Comparison of ENCODE assay signal across 21 mouse cellular contexts in the genomic region with DNA sequence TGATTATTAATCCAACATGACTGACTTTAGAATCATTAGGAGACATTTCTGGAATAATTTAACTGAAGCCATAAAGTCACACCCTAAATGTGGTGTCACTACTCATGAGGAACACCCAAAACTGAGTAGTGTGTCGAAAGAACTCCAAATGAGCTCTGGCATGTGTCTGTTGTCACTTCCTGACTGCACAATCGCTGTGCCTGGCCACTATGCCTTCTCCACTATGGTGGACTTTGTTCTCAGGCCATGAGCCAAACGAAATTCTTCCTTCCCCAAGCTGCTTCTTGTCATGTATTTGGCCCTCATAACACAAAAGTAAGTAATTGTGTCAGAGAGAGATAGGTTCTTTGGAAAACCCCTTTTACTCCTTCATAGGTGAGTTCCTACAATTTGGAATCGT.
A peak's percentile ranks its signal among the peaks of the same experiment; 100 is the strongest.
DNase-seq lines count a peak whose midpoint lies in the region; ATAC-seq lines count a peak whose summit lies in the region.
"Had no signal": no experiment of that assay in that cellular context is flagged by ENCODE, and none has a peak within 500 bp of the region (broad histone marks: within the 10 kb centered on the region; RNA-seq: fewer than 3 reads in every experiment).

No protein-coding gene starts in this region.

- peak; percentile 8 for DNase-seq in kidney, adult 11 months
- DNase-seq in kidney, adult 9 months, result peak; percentile 35
- DNase-seq in 416B (ENCODE audit: low read depth), result peak; percentile 9
- DNase-seq in thymus, postnatal 0 days (ENCODE audit: low spot score), result no peak
- DNase-seq: adrenal gland, postnatal 14 days; cerebellum, adult 11-12 months; cerebellum, adult 9-10 months; cerebellum, postnatal 25 days; gastrocnemius, postnatal 36 days; heart, adult 2 months had no signal

- WGBS in kidney, embryonic 16.5 days, result 74% methylated on average over 4 of the region's 4 CpGs
- 76% methylated on average over 4 of the region's 4 CpGs for WGBS in kidney, embryonic 14.5 days

- H3K9me3 ChIP-seq in kidney, embryonic 16.5 days (ENCODE audit: low read length), result no peaks in the 10 kb centered on the region
- H3K9me3 ChIP-seq in kidney, embryonic 14.5 days (ENCODE audit: control insufficient read depth, low read length), result no peaks in the 10 kb centered on the region
- H3K9me3 ChIP-seq: embryonic facial prominence, embryonic 12.5 days; forebrain, embryonic 15.5 days; heart, embryonic 15.5 days; hindbrain, embryonic 10.5 days had no signal

- no peaks in the 10 kb centered on the region for H3K4me1 ChIP-seq in kidney, embryonic 16.5 days (ENCODE audit: insufficient read depth, low read length)
- no peaks in the 10 kb centered on the region for H3K4me1 ChIP-seq in kidney, embryonic 14.5 days (ENCODE audit: control insufficient read depth, insufficient read depth, low read length)
- H3K4me1 ChIP-seq: embryonic facial prominence, embryonic 12.5 days; forebrain, embryonic 15.5 days; hindbrain, embryonic 10.5 days had no signal

- no peaks in the 10 kb centered on the region for H3K27me3 ChIP-seq in kidney, embryonic 16.5 days (ENCODE audit: insufficient read depth, low read length)
- no peaks in the 10 kb centered on the region for H3K27me3 ChIP-seq in kidney, embryonic 14.5 days (ENCODE audit: control insufficient read depth, insufficient read depth, low read length)
- H3K27me3 ChIP-seq: CH12.LX; embryonic facial prominence, embryonic 12.5 days; forebrain, embryonic 15.5 days; heart, embryonic 15.5 days; Patski had no signal

- ATAC-seq in kidney, embryonic 16.5 days (ENCODE audit: low FRiP score, low TSS enrichment), result no peak
- ATAC-seq in kidney, embryonic 14.5 days (ENCODE audit: low FRiP score, low TSS enrichment), result no peak
- ATAC-seq in megakaryocyte progenitor cell, adult 5-6 weeks (replicated peaks; ENCODE audit: poor library complexity), result peak; percentile 70
- ATAC-seq: activated CD4-positive, CD25-positive, alpha-beta regulatory T cell, adult 4 months; forebrain, embryonic 15.5 days; Patski had no signal

- H3K27ac ChIP-seq in kidney, embryonic 16.5 days (ENCODE audit: low read length), result no peak overlapping the region
- H3K27ac ChIP-seq in kidney, embryonic 14.5 days (ENCODE audit: low read depth, low read length), result no peak overlapping the region
- H3K27ac ChIP-seq: embryonic facial prominence, embryonic 12.5 days; forebrain, embryonic 15.5 days; heart, adult 2 months; heart, embryonic 15.5 days; hindbrain, embryonic 10.5 days had no signal

- no peak overlapping the region for H3K4me2 ChIP-seq in kidney, embryonic 16.5 days (replicated peaks; ENCODE audit: low read depth, low read length)
- H3K4me2 ChIP-seq in kidney, embryonic 14.5 days (replicated peaks; ENCODE audit: low read depth, low read length), result no peak overlapping the region
- H3K4me2 ChIP-seq: embryonic facial prominence, embryonic 12.5 days; forebrain, embryonic 15.5 days; heart, embryonic 11.5 days; heart, embryonic 15.5 days had no signal

- H3K36me3 ChIP-seq in kidney, embryonic 16.5 days (ENCODE audit: insufficient read depth, low read length), result no peaks in the 10 kb centered on the region
- no peaks in the 10 kb centered on the region for H3K36me3 ChIP-seq in kidney, embryonic 14.5 days (ENCODE audit: control insufficient read depth, insufficient read depth, low read length)
- H3K36me3 ChIP-seq: embryonic facial prominence, embryonic 12.5 days; forebrain, embryonic 15.5 days; heart, embryonic 15.5 days; hindbrain, embryonic 10.5 days had no signal

- no peak overlapping the region for H3K9ac ChIP-seq in kidney, embryonic 16.5 days (replicated peaks; ENCODE audit: low read length)
- no peak overlapping the region for H3K9ac ChIP-seq in kidney, embryonic 14.5 days (ENCODE audit: low read depth, low read length)
- H3K9ac ChIP-seq: embryonic facial prominence, embryonic 12.5 days; forebrain, embryonic 15.5 days; heart, embryonic 15.5 days had no signal

- H3K4me3 ChIP-seq in kidney, embryonic 16.5 days (ENCODE audit: low read length), result no peak overlapping the region
- no peak overlapping the region for H3K4me3 ChIP-seq in kidney, embryonic 14.5 days (ENCODE audit: low read length)
- H3K4me3 ChIP-seq: embryonic facial prominence, embryonic 12.5 days; forebrain, embryonic 15.5 days; heart, adult 2 months; heart, embryonic 15.5 days; hindbrain, embryonic 10.5 days had no signal
